Mouse (Mus musculus): ENCODE measurements at regions not wholly inside any gene's neighbourhood (a gene's known extent, or its start where the extent isn't known, plus 50 kb on each side); places are given as distances from the start of the nearest gene placed in this dataset.

DNA sequence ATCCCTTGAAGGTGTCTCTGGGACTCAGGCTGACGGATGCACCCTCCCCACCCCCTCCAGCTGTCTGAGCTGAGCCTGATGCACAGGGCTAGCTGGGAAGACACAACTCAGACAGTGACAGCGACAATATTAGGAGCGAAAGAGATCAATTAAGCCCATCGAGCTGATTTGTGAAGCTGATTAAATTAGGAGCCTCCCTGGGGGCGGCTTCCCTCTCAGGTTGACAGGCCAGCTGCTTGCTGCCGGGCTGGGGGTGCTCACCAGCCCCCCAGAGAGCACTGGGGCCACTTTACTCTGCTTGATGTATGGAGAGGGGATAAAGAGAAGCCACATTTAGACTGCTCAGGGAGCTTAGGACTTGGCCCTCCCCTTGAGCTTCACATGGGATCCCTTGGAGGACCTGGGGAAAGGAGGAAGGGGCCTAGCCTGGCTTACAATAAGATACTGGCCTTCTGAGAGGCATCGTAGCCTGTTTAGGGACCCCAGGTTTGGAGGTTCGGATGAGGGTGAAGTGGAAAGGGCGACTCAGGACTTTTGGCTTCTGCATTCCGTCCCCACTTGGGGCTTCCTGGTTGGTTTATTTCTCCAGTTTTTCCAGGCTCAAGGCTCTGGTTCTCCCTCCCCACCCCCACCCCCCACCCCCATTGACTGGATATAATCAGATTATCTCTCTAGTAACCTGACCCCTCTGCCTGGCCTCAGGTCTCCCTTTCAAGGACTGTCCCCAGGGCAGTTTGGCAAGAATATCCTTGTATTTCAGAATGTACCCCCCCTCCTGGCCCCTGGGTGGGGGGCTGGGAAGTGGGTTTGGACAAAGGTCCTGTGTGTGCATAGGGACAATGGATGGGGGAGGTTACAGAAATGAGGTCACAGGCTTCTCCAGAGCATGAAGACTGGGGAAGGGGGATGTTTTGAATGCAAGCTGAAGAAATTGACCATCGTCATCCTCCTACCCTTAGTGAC is 283.4 kb downstream of the Rps24 start:
- H3K27me3 ChIP-seq = no peaks in the 10 kb centered on the region
- WGBS = 18% methylated on average over 11 of the region's 11 CpGs
- no peak for ATAC-seq (ENCODE audit: insufficient number of reproducible peaks, insufficient read depth, low FRiP score, low TSS enrichment, low read depth)

GRCm38 (mm10) chr14:24771663-24772062 is 284.7 kb downstream of the Rps24 start:
- H3K27me3 ChIP-seq = no peaks in the 10 kb centered on the region
- H3K4me3 ChIP-seq = no peak overlapping the region
- no peaks in the 10 kb centered on the region for H3K9me3 ChIP-seq
- WGBS = 83% methylated on average over 1 of the region's 1 CpGs
- no peak overlapping the region for H3K9ac ChIP-seq
- H3K4me1 ChIP-seq = peaks cover 48% of the 10 kb centered on the region
- no peak overlapping the region for H3K27ac ChIP-seq
- H3K4me2 ChIP-seq = no peak overlapping the region
- no peak for ATAC-seq (ENCODE audit: insufficient number of reproducible peaks, insufficient read depth, low FRiP score, low TSS enrichment, low read depth)
- H3K36me3 ChIP-seq = no peaks in the 10 kb centered on the region

More for the DNA sequence above, 283.4 kb downstream of the Rps24 start:
- H3K9ac ChIP-seq = no peak overlapping the region
- H3K4me1 ChIP-seq = peaks cover 53% of the 10 kb centered on the region
- H3K4me2 ChIP-seq = no peak overlapping the region
- no peaks in the 10 kb centered on the region for H3K36me3 ChIP-seq
- no peaks in the 10 kb centered on the region for H3K9me3 ChIP-seq
- peak overlapping the region; percentile 56 for H3K27ac ChIP-seq
- no peak overlapping the region for H3K4me3 ChIP-seq

- peaks cover 47% of the 10 kb centered on the region for H3K4me1 ChIP-seq
- no peaks in the 10 kb centered on the region for H3K36me3 ChIP-seq
- H3K9me3 ChIP-seq = no peaks in the 10 kb centered on the region
- no peak overlapping the region for H3K4me2 ChIP-seq
- WGBS = 76% methylated on average over 4 of the region's 4 CpGs
- no peaks in the 10 kb centered on the region for H3K27me3 ChIP-seq
- no peak overlapping the region for H3K27ac ChIP-seq
- no peak for ATAC-seq (ENCODE audit: insufficient number of reproducible peaks, insufficient read depth, low FRiP score, low TSS enrichment, low read depth)
- H3K9ac ChIP-seq = no peak overlapping the region
- H3K4me3 ChIP-seq = no peak overlapping the region
Measured at GRCm38 (mm10) chr14:24772129-24772528, 285.2 kb downstream of the Rps24 start.

DNA sequence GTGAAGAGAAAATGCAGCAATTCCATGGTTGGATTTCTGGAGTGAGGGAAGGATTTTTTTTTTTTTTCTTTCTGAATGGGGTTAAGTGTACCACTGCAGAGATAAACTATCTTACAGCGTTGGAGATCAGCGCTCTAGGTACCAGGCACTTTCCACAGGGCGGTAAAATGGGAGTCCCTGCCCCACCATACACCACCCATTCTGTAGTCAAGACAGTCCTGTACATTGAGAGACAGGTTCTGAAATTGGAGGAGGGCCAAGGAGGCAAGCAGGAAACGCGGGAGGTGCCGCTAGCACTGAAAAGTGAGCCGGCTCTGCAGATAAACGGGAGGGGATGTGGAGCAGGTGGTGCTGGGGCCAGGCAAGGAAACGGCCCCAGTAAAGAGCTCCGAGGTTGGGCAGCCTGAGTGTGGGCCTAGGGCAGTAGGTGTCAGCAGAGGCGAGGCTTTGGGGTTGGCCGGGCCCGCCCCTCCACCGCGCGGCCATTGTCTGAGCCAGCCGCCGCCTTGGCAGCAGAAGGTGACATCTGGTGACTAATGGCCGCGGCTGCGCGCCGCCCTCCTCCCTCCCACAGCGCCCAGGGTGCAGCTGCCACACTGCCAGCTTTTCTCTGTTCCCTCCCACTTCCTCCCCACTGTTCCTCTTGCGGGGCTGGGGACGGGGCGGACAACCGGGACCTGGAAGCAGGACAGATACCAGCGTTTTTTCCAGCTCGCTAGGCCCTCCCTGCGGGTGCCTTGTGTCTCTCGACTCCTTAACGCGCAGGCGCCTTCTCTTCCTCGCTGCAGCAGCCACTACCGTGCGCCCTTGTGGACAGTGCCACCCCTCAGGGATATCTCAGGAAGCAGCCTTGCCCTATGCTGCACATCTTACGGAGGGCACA is 292.1 kb downstream of the Rps24 start:
- peak; percentile 89 for ATAC-seq (ENCODE audit: insufficient number of reproducible peaks, insufficient read depth, low FRiP score, low TSS enrichment, low read depth)
- Histone ChIP-seq H3K4me3 (peak overlapping the region; percentile 43), H3K9ac (peak overlapping the region; percentile 72), H3K36me3 (no peaks in the 10 kb centered on the region), H3K27ac (peak overlapping the region; percentile 92), H3K4me1 (peaks cover 26% of the 10 kb centered on the region), H3K27me3 (no peaks in the 10 kb centered on the region), H3K9me3 (no peaks in the 10 kb centered on the region), H3K4me2 (peak overlapping the region; percentile 68)
- 2% methylated on average over 39 of the region's 39 CpGs for WGBS

GRCm38 (mm10) chr14:24781674-24782073 is 294.7 kb downstream of the Rps24 start:
- H3K9me3 ChIP-seq = no peaks in the 10 kb centered on the region
- peaks cover 38% of the 10 kb centered on the region for H3K4me1 ChIP-seq
- H3K27ac ChIP-seq = no peak overlapping the region
- no peak for ATAC-seq (ENCODE audit: insufficient number of reproducible peaks, insufficient read depth, low FRiP score, low TSS enrichment, low read depth)
- H3K4me3 ChIP-seq = no peak overlapping the region
- no peaks in the 10 kb centered on the region for H3K36me3 ChIP-seq
- 83% methylated on average over 3 of the region's 3 CpGs for WGBS
- no peaks in the 10 kb centered on the region for H3K27me3 ChIP-seq
- no peak overlapping the region for H3K9ac ChIP-seq
- no peak overlapping the region for H3K4me2 ChIP-seq

- no peak overlapping the region for H3K27ac ChIP-seq
- no peaks in the 10 kb centered on the region for H3K27me3 ChIP-seq
- H3K9me3 ChIP-seq = no peaks in the 10 kb centered on the region
- no peaks in the 10 kb centered on the region for H3K36me3 ChIP-seq
- WGBS = 63% methylated on average over 6 of the region's 6 CpGs
- no peak for ATAC-seq (ENCODE audit: insufficient number of reproducible peaks, insufficient read depth, low FRiP score, low TSS enrichment, low read depth)
- H3K9ac ChIP-seq = no peak overlapping the region
- no peak overlapping the region for H3K4me2 ChIP-seq
- peaks cover 27% of the 10 kb centered on the region for H3K4me1 ChIP-seq
- no peak overlapping the region for H3K4me3 ChIP-seq
Measured at GRCm38 (mm10) chr14:24783889-24784288, 297.0 kb downstream of the Rps24 start.

- Histone ChIP-seq H3K27ac (peak overlapping the region; percentile 65), H3K4me3 (no peak overlapping the region)
- 56% methylated on average over 5 of the region's 5 CpGs for WGBS
Measured at GRCm38 (mm10) chr14:24785452-24785851, 298.5 kb downstream of the Rps24 start.

GRCm38 (mm10) chr14:24793375-24794285 is 306.7 kb downstream of the Rps24 start:
- 60% methylated on average over 10 of the region's 10 CpGs for WGBS
- peak overlapping the region; percentile 81 for H3K27ac ChIP-seq
- ATAC-seq (ENCODE audit: insufficient number of reproducible peaks, insufficient read depth, low FRiP score, low TSS enrichment, low read depth) = no peak

More at GRCm38 (mm10) chr14:24785452-24785851, 298.5 kb downstream of the Rps24 start:
- Histone ChIP-seq H3K4me2 (no peak overlapping the region), H3K27me3 (no peaks in the 10 kb centered on the region), H3K9ac (no peak overlapping the region), H3K9me3 (no peaks in the 10 kb centered on the region), H3K4me1 (peaks cover 12% of the 10 kb centered on the region), H3K36me3 (no peaks in the 10 kb centered on the region)
- ATAC-seq (ENCODE audit: insufficient number of reproducible peaks, insufficient read depth, low FRiP score, low TSS enrichment, low read depth) = no peak

DNA sequence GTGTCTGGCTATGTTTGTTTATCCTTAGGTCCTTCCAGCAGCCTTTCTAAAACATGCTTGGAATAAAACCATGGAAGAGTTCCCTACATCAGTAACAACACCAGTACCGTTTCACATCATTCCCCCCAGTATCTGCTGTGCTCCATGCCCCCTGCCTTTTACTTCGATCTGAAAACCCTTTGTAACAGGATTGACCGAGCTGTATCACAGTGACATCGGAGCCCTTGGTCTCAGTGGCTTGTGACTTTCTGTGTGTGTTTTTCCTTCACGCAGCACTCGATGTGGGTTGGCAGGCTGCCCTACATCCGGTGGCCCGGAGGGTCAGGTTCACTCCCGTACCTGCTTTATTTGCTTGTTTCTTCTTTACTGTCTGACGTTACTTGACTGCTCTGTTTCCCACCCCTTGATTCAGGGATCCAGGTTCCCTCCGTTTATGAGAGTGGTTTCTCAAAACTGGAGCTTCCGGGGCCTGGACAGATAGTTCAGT is 307.5 kb downstream of the Rps24 start:
- Histone ChIP-seq H3K4me2 (no peak overlapping the region), H3K4me3 (no peak overlapping the region), H3K27me3 (no peaks in the 10 kb centered on the region), H3K4me1 (peaks cover 22% of the 10 kb centered on the region), H3K9me3 (peaks cover 2% of the 10 kb centered on the region; the same call in 1 of the 2 replicates), H3K9ac (no peak overlapping the region), H3K36me3 (no peaks in the 10 kb centered on the region), H3K27ac (no peak overlapping the region)
- no peak for ATAC-seq (ENCODE audit: insufficient number of reproducible peaks, insufficient read depth, low FRiP score, low TSS enrichment, low read depth)
- 70% methylated on average over 12 of the region's 12 CpGs for WGBS

More at GRCm38 (mm10) chr14:24793375-24794285, 306.7 kb downstream of the Rps24 start:
- H3K4me1 ChIP-seq = peaks cover 22% of the 10 kb centered on the region
- H3K36me3 ChIP-seq = no peaks in the 10 kb centered on the region
- no peaks in the 10 kb centered on the region for H3K27me3 ChIP-seq
- no peak overlapping the region for H3K9ac ChIP-seq
- H3K4me3 ChIP-seq = no peak overlapping the region
- no peak overlapping the region for H3K4me2 ChIP-seq
- peaks cover 2% of the 10 kb centered on the region; the same call in 1 of the 2 replicates for H3K9me3 ChIP-seq

GRCm38 (mm10) chr14:24797494-24797893 is 310.6 kb downstream of the Rps24 start:
- Histone ChIP-seq H3K4me3 (no peak overlapping the region), H3K27ac (no peak overlapping the region)
- ATAC-seq (ENCODE audit: insufficient number of reproducible peaks, insufficient read depth, low FRiP score, low TSS enrichment, low read depth) = no peak

More at GRCm38 (mm10) chr14:24797494-24797893, 310.6 kb downstream of the Rps24 start:
- Histone ChIP-seq H3K27me3 (no peaks in the 10 kb centered on the region), H3K9me3 (peaks cover 2% of the 10 kb centered on the region; the same call in 1 of the 2 replicates), H3K4me1 (peaks cover 22% of the 10 kb centered on the region), H3K36me3 (no peaks in the 10 kb centered on the region), H3K4me2 (no peak overlapping the region), H3K9ac (no peak overlapping the region)

Measured in embryonic facial prominence, embryonic 13.5 days (tissue).